Mouse (Mus musculus): ENCODE results near the gene Tspan9. TPM values are rescaled to one million over a fixed set of nuclear protein-coding genes. Genes with fewer than 3 reads are reported as not detected.

The Tspan9 gene
- polyA plus RNA-seq, 1 experiment = 29.8 TPM

DNA sequence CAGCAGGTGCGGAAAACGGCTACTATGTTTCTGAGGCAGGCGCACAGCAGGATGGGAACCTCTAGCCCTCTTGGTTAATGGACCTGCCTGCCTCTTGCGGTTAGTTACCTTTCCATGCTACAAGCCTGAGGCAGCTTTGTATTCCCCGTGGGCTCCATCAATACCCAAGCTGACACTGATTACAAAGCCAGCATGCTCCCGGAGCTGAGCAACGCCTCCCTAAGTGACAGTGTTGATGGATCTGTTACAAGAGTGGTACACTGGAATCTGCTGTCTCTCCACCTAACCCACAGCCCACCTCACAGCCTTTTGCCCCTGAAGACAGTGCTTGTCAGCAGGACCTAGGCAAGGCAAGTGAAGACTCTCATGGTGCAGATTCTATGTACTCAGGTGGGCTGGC is 85.2 kb downstream of the Tspan9 start:
- Histone ChIP-seq H3K36me3 (ENCODE audit: control insufficient read depth, insufficient read depth, low read length) (no peaks in the 10 kb centered on the region), H3K27ac (ENCODE audit: insufficient read depth, low read length) (no peak overlapping the region), H3K27me3 (ENCODE audit: control insufficient read depth, insufficient read depth, low read length) (no peaks in the 10 kb centered on the region), H3K4me3 (ENCODE audit: extremely low read depth, insufficient read depth, insufficient read length) (no peak overlapping the region), H3K4me1 (ENCODE audit: control insufficient read depth, insufficient read depth, insufficient read length) (no peaks in the 10 kb centered on the region)
- 94% methylated on average over 7 of the region's 7 CpGs for WGBS
- DNase-seq (ENCODE audit: low read depth in 1 of 2, low spot score in 2 of 2) = no peak
- TF ChIP-seq POLR2A (IDR thresholded peaks at IDR 0.05; ENCODE audit: low read depth, low read length) (no peak), CTCF (IDR thresholded peaks at IDR 0.05; ENCODE audit: extremely low read depth, insufficient read depth, insufficient read length, insufficient replicate concordance) (no peak)

DNA sequence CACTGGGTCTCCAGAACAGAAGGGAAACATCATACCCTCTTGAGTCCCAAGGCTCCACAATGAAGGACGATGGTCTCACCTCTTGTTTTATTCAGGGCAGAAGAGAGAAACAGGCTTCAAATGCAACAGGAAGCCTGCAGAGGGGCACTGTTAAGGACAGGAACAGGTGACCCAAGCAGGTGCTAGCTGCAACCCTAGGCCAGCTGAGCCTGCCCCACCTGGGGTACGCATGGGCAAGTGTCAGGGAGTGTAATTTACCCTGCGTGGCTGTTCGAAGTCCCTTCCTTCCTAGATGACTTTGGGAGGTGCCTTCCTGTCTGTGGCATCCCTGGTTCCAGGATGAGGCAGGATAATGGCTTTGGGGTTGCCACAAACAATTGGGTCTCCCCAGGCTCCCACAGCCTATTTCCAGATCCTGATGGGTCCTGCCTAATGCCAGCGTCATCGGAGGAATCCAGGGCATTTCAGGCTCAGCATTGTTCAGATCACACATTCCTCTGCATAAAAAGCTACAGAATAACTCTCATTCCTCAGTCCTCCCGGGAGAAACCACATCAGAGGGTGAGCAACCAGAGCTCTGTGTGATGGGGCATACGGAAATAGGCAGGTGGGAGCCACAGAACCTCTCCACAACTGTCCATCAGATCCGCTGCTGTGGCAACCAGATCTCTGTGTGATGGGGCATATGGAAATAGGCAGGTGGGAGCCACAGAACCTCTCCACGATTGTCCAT is 90.2 kb downstream of the Tspan9 start:
- Histone ChIP-seq H3K27ac (ENCODE audit: insufficient read depth, low read length) (no peak overlapping the region), H3K36me3 (ENCODE audit: control insufficient read depth, insufficient read depth, low read length) (no peaks in the 10 kb centered on the region), H3K4me1 (ENCODE audit: control insufficient read depth, insufficient read depth, insufficient read length) (no peaks in the 10 kb centered on the region), H3K4me3 (ENCODE audit: extremely low read depth, insufficient read depth, insufficient read length) (no peak overlapping the region), H3K27me3 (ENCODE audit: control insufficient read depth, insufficient read depth, low read length) (no peaks in the 10 kb centered on the region)
- DNase-seq (ENCODE audit: low read depth in 1 of 2, low spot score in 2 of 2) = no peak
- 71% methylated on average over 10 of the region's 10 CpGs for WGBS
- TF ChIP-seq POLR2A (IDR thresholded peaks at IDR 0.05; ENCODE audit: low read depth, low read length) (no peak), CTCF (IDR thresholded peaks at IDR 0.05; ENCODE audit: extremely low read depth, insufficient read depth, insufficient read length, insufficient replicate concordance) (no peak)

DNA sequence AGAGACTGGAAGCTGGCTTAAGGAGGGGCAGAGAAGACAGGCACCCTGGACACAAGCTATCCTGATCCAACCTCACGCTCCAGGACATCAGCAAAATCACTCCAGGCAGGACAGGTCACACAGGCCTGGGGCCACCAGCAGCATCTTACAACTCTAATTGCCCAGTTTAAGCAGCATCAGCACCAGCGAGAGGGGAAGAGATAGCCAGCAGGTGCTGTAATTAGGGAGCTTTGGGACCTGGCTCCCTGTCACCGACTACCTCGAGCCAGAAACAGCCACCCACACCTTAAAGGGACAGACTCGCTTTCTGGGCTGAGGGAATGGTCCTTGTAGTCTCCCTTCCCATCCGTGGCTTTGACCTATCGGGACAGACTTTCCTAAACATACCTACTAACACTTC is 95.7 kb downstream of the Tspan9 start:
- H3K4me3 ChIP-seq (ENCODE audit: extremely low read depth, insufficient read depth, insufficient read length) = no peak overlapping the region
- no peaks in the 10 kb centered on the region for H3K27me3 ChIP-seq (ENCODE audit: control insufficient read depth, insufficient read depth, low read length)
- TF ChIP-seq POLR2A (IDR thresholded peaks at IDR 0.05; ENCODE audit: low read depth, low read length) = no peak
- WGBS = 84% methylated on average over 7 of the region's 7 CpGs
- no peaks in the 10 kb centered on the region for H3K4me1 ChIP-seq (ENCODE audit: control insufficient read depth, insufficient read depth, insufficient read length)
- H3K36me3 ChIP-seq (ENCODE audit: control insufficient read depth, insufficient read depth, low read length) = no peaks in the 10 kb centered on the region
- no peak for DNase-seq (ENCODE audit: low read depth in 1 of 2, low spot score in 2 of 2)
- H3K27ac ChIP-seq (ENCODE audit: insufficient read depth, low read length) = no peak overlapping the region

DNA sequence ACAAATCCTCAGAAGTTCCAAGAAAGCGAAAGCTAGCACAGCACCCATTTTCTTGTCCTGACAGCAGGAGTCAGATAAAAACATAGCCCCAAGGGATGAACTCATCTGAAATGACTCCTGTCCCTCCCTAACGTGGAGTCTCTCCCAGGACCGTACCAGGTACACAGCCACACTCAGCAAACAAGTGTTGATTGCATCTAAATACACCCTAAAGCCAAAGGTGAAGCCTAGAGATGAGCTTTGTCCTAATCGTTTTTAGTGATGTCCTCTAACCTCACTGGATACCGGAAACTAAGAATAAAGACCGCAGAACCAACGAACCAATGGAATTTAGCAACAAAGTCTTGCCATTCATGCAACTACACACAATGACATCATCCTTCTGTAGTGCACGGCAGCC is 96.2 kb downstream of the Tspan9 start:
- no peak for DNase-seq (ENCODE audit: low read depth in 1 of 2, low spot score in 2 of 2)
- H3K27me3 ChIP-seq (ENCODE audit: control insufficient read depth, insufficient read depth, low read length) = no peaks in the 10 kb centered on the region
- no peak overlapping the region for H3K4me3 ChIP-seq (ENCODE audit: extremely low read depth, insufficient read depth, insufficient read length)
- no peaks in the 10 kb centered on the region for H3K36me3 ChIP-seq (ENCODE audit: control insufficient read depth, insufficient read depth, low read length)
- whole genome bisulfite sequencing = 87% methylated on average over 8 of the region's 8 CpGs
- TF ChIP-seq POLR2A (IDR thresholded peaks at IDR 0.05; ENCODE audit: low read depth, low read length) (no peak), CTCF (IDR thresholded peaks at IDR 0.05; ENCODE audit: extremely low read depth, insufficient read depth, insufficient read length, insufficient replicate concordance) (no peak)
- no peaks in the 10 kb centered on the region for H3K4me1 ChIP-seq (ENCODE audit: control insufficient read depth, insufficient read depth, insufficient read length)
- H3K27ac ChIP-seq (ENCODE audit: insufficient read depth, low read length) = no peak overlapping the region

DNA sequence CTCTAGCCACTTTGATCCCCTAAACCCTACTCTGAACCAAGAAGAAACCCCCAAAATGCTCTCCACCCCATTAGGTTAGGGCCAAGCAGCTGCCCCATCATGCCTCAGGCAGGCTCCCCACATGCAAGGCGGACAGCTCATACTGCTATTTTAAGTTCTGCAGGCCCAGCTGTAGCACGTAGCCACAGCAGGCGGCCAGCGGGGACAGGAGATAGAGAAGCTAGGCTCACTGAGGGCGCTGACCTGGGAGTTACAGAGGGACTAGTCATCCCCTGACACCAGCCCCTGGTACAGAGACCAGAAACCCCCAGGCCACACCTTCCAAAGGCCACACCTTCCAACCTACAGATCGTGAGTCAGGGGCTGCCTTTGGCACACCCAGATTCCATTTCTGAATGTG is 96.6 kb downstream of the Tspan9 start:
- TF ChIP-seq POLR2A (IDR thresholded peaks at IDR 0.05; ENCODE audit: low read depth, low read length) (no peak), CTCF (IDR thresholded peaks at IDR 0.05; ENCODE audit: extremely low read depth, insufficient read depth, insufficient read length, insufficient replicate concordance) (no peak)
- no peak overlapping the region for H3K27ac ChIP-seq (ENCODE audit: insufficient read depth, low read length)
- no peak for DNase-seq (ENCODE audit: low read depth in 1 of 2, low spot score in 2 of 2)
- no peak overlapping the region for H3K4me3 ChIP-seq (ENCODE audit: extremely low read depth, insufficient read depth, insufficient read length)
- no peaks in the 10 kb centered on the region for H3K27me3 ChIP-seq (ENCODE audit: control insufficient read depth, insufficient read depth, low read length)
- H3K4me1 ChIP-seq (ENCODE audit: control insufficient read depth, insufficient read depth, insufficient read length) = no peaks in the 10 kb centered on the region
- H3K36me3 ChIP-seq (ENCODE audit: control insufficient read depth, insufficient read depth, low read length) = no peaks in the 10 kb centered on the region
- WGBS = 70% methylated on average over 6 of the region's 6 CpGs

DNA sequence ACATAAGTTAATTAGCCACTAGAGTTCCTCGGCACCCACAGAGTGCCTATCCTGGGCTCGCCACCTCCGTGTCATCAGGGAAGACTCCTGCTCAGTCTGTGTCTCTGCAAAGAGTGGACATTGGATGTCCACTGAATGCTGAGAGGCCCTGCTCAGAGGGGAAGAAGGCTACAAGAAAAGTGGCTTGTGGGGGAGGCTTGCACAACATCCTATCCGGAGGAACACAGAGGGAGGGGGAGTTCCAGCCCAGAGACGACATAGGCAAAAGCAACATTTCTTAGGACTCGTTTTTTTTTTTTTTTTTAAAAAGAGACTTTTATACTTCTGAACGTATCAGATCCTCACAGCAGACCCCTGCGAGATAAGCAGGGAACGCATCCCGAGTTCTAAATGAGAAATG is 98.7 kb downstream of the Tspan9 start:
- TF ChIP-seq CTCF (IDR thresholded peaks at IDR 0.05; ENCODE audit: extremely low read depth, insufficient read depth, insufficient read length, insufficient replicate concordance) = no peak
- no peak for TF ChIP-seq POLR2A (IDR thresholded peaks at IDR 0.05; ENCODE audit: low read depth, low read length)
- Histone ChIP-seq H3K27ac (ENCODE audit: insufficient read depth, low read length) (no peak overlapping the region), H3K27me3 (ENCODE audit: control insufficient read depth, insufficient read depth, low read length) (no peaks in the 10 kb centered on the region), H3K4me1 (ENCODE audit: control insufficient read depth, insufficient read depth, insufficient read length) (no peaks in the 10 kb centered on the region), H3K36me3 (ENCODE audit: control insufficient read depth, insufficient read depth, low read length) (no peaks in the 10 kb centered on the region), H3K4me3 (ENCODE audit: extremely low read depth, insufficient read depth, insufficient read length) (no peak overlapping the region)
- WGBS = 56% methylated on average over 10 of the region's 10 CpGs
- no peak for DNase-seq (ENCODE audit: low read depth in 1 of 2, low spot score in 2 of 2)

DNA sequence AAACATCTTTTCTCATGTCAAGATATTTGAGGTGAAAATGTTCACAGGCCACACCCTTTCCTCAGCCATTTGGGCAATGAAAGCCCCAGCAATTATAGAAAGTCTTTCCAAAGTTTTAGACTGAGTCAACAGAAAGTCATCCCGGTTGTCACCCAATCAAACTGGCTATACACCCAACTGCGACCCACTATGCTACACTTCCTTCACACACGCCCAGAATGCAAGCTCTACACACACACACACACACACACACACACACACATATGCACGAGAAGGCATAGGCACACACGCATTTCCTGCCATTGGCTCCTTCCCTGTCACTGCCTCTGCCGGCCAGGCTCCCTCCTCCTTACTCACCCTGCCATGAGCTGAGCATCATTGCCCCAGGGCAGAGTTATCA is 99.9 kb downstream of the Tspan9 start:
- TF ChIP-seq CTCF (IDR thresholded peaks at IDR 0.05; ENCODE audit: extremely low read depth, insufficient read depth, insufficient read length, insufficient replicate concordance) (no peak), POLR2A (IDR thresholded peaks at IDR 0.05; ENCODE audit: low read depth, low read length) (no peak)
- H3K36me3 ChIP-seq (ENCODE audit: control insufficient read depth, insufficient read depth, low read length) = no peaks in the 10 kb centered on the region
- H3K4me3 ChIP-seq (ENCODE audit: extremely low read depth, insufficient read depth, insufficient read length) = no peak overlapping the region
- no peak for DNase-seq (ENCODE audit: low read depth in 1 of 2, low spot score in 2 of 2)
- H3K27ac ChIP-seq (ENCODE audit: insufficient read depth, low read length) = no peak overlapping the region
- WGBS = 39% methylated on average over 6 of the region's 6 CpGs
- H3K4me1 ChIP-seq (ENCODE audit: control insufficient read depth, insufficient read depth, insufficient read length) = no peaks in the 10 kb centered on the region
- H3K27me3 ChIP-seq (ENCODE audit: control insufficient read depth, insufficient read depth, low read length) = no peaks in the 10 kb centered on the region
